Mouse (Mus musculus) erythroblast, embryonic 14.5 days (primary cell): Measurements from ENCODE around the gene Pax9.

Source experiments
- GATA1 ChIP-seq: IDR thresholded peaks from 2 replicates; pipeline ENCODE4 v1.6.1; 2012; ENCODE audit warnings: low read length, inconsistent platforms, mixed read lengths
- TAL1 ChIP-seq: IDR thresholded peaks from 3 replicates; pipeline ENCODE4 v1.6.1; 2012; ENCODE audit warnings: low read length, inconsistent platforms, mixed read lengths

GRCm38 (mm10) chr12:56727631-56728030 is 36.1 kb downstream of the Pax9 start:
- no peak for TF ChIP-seq GATA1
- no peak for TF ChIP-seq TAL1
